Mouse (Mus musculus): Measurements from ENCODE around the gene Polr3c.
"Not testable (repeated sequence)": the region's sequence is repeated elsewhere in the genome, so short reads cannot be mapped to it uniquely, and the experiment has no call there.

Polr3c gene

GRCm38 (mm10) chr3:96678456-96678855 is 49.0 kb downstream of the Polr3c start:
- DNase-seq (ENCODE audit: low read depth): no peak

GRCm38 (mm10) chr3:96675690-96676089 is 51.7 kb downstream of the Polr3c start:
- peak; percentile 30 for DNase-seq (ENCODE audit: low read depth)

GRCm38 (mm10) chr3:96675171-96675570 is 52.3 kb downstream of the Polr3c start:
- no peak for DNase-seq (ENCODE audit: low read depth)

- DNase-seq (ENCODE audit: low read depth): peak; percentile 72
Measured at GRCm38 (mm10) chr3:96674442-96674841, 53.0 kb downstream of the Polr3c start.

GRCm38 (mm10) chr3:96673514-96673913 is 53.9 kb downstream of the Polr3c start:
- DNase-seq (ENCODE audit: low read depth): no peak

GRCm38 (mm10) chr3:96671519-96671918 is 55.9 kb downstream of the Polr3c start:
- no peak for DNase-seq (ENCODE audit: low read depth)

- peak; percentile 40 for DNase-seq (ENCODE audit: low read depth)
Measured at GRCm38 (mm10) chr3:96669727-96670468, 57.5 kb downstream of the Polr3c start, which contains the start of gene Ankrd35. Ankrd35 (plus strand) TSS chr3:96670131.

GRCm38 (mm10) chr3:96668424-96669067 is 58.9 kb downstream of the Polr3c start:
- DNase-seq (ENCODE audit: low read depth): peak; percentile 38

- DNase-seq (ENCODE audit: low read depth): peak; percentile 66
Measured at GRCm38 (mm10) chr3:96667316-96667715, 60.1 kb downstream of the Polr3c start.

- DNase-seq (ENCODE audit: low read depth): no peak
Measured at GRCm38 (mm10) chr3:96666916-96667315, 60.5 kb downstream of the Polr3c start.

GRCm38 (mm10) chr3:96665732-96666363 is 61.6 kb downstream of the Polr3c start:
- DNase-seq (ENCODE audit: low read depth): not testable (repeated sequence)

- peak; percentile 95 for DNase-seq (ENCODE audit: low read depth)
Measured at GRCm38 (mm10) chr3:96663432-96664239, 63.8 kb downstream of the Polr3c start.

- peak; percentile 58 for DNase-seq (ENCODE audit: low read depth)
Measured at GRCm38 (mm10) chr3:96662731-96663316, 64.6 kb downstream of the Polr3c start.
